Mouse (Mus musculus): ENCODE results near the gene Frmpd2.

The Frmpd2 gene

DNA sequence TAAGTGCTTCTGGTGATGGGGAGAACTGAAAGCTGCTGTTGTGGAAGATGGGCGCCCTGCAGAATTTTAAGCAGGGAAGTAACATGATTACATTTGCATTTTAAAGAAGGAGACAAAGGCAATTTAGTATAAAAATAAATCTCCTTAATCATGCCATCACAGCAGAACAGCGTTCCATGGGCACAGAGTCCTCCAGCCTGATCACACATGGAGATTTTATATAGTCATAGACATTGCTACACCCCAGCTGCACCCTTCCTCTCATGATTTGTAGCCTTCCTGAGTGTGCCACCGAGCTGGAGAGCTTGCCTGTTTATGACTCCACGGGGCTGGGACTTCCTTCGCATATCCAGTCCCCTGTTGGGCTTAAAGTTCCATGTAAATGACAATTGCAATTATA is 42.4 kb downstream of the Frmpd2 start:
- DNase-seq = no peak

DNA sequence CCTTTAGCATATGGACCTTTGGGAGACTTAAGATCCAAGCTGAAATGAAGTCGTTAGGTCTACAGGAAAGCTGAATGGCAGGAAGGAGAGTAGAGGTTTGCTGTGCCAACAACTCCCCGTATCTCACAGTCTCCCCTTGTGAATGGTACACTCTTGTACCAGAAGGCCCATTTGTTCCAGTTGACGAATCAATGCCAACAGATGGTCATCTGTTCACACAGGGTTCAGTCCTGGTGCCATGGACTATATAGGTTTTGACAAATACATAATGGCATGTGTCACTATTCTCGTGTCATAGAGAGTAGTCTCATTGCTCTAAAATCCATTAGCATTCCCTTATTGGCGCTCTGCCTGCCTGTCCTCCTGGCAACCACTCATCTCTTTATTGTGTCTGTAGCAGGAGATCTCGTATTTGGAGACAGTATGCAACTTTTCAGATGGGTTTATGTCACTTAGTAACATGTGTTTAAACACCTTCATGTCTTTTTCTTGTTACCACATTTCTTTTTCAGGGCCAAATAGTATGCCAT is 43.3 kb downstream of the Frmpd2 start:
- DNase-seq = no peak

GRCm38 (mm10) chr14:33521538-33521937 is 50.0 kb downstream of the Frmpd2 start:
- DNase-seq = no peak

DNA sequence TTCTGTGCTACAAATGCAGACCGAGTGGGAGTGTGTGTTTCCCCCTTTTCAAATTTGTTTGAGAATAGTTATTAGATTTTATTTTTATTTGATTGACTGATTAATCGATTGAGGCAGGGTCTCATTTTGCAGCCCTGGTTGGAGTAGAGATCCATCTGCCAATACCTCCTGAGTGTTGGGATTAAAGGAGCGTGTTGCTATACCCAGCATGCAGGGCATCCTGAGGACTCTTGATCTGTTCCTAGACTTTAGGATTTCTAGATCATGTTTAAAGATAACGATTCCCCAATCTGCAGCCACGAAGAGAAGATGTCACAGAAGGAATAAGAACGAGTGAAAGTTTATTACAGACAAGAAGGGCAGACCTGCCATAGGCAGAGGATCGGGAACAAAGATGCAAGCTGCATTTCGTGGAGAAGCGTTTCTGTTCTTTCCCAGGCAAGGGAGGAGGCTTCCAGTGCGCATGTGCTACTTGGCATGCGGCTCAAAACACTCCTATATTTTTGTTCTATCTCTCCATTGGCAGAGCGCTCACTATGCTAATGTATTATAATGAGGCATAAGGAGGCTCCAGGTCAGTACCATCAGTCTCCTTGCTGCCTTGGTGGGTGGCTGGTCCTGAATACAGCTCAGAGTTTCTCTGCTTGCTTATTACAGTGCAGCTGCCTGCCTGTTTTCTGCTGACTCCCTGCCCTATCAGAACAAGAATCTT is 53.9 kb downstream of the Frmpd2 start:
- DNase-seq = no peak

- DNase-seq = no peak
These were observed 55.1 kb downstream of the Frmpd2 start for GRCm38 (mm10) chr14:33526621-33527020.

DNA sequence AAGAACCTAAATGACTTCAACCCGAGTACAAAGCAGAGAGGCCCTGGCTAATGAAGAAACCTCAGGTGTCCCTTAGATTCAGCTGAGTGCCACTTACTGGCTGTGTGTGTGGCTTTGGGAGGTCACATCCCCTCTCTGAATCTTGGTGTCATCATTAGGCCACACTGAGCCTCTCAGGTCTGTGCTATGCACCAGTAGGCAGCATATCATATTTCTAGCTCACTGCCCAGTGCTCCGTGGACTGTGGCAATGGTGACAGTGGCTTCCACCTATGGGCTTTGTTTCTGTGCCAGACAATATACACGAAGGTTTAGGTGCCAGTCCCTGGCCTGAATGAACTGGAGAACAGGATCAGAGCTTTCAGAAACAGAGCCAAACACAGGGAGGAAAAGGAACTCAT is 56.4 kb downstream of the Frmpd2 start:
- no peak for DNase-seq

- no peak for DNase-seq
These were observed 59.9 kb downstream of the Frmpd2 start for GRCm38 (mm10) chr14:33531331-33531912.

GRCm38 (mm10) chr14:33532792-33533191 is 61.3 kb downstream of the Frmpd2 start:
- no peak for DNase-seq

- no peak for DNase-seq
These were observed 62.0 kb downstream of the Frmpd2 start for GRCm38 (mm10) chr14:33533516-33533915.

DNA sequence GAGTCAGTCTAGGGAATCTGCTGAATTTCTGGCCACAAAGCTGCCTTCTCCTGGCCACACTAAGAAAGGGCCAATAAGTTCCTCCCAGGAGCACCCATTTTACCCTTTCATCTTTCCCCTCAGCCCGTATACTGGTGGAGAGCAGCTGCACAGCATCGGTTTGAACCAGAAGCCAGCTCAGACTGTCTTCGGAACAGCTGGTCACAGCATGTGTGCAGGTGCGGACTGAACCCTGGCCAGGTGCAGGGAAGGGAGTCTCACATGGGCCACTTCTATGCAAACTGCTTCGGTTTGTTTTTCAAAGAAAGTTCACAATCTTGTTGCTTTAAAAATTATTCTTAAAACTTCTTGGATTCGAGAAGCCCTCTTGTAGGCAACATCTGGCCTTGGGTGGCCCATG is 63.8 kb downstream of the Frmpd2 start:
- no peak for DNase-seq

- peak; percentile 41 for DNase-seq
These were observed 68.2 kb downstream of the Frmpd2 start for GRCm38 (mm10) chr14:33539559-33540167.

- no peak for DNase-seq
These were observed 74.2 kb downstream of the Frmpd2 start for GRCm38 (mm10) chr14:33545565-33546143.

DNA sequence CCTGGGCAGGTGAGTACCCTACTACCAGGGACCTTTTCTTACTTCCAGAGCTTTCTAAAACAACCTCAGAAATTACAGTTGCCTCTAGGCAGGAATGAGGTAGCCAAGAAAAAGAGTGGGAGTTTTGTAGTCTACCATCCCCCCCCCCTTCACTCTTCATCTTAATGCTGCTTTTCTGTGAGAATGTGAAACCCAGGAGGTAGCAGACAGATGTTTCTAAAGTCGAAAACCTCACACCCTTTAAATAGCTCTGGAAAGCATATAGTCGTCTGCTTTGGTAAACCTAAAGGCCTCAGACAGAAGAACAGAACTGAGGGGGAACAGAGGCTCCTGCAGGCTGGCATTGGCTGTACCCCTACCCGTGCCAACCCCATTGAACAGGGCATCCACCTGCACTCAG is 77.2 kb downstream of the Frmpd2 start:
- DNase-seq = no peak

- peak; percentile 56 for DNase-seq
These were observed 78.4 kb downstream of the Frmpd2 start for GRCm38 (mm10) chr14:33549856-33550255.

DNA sequence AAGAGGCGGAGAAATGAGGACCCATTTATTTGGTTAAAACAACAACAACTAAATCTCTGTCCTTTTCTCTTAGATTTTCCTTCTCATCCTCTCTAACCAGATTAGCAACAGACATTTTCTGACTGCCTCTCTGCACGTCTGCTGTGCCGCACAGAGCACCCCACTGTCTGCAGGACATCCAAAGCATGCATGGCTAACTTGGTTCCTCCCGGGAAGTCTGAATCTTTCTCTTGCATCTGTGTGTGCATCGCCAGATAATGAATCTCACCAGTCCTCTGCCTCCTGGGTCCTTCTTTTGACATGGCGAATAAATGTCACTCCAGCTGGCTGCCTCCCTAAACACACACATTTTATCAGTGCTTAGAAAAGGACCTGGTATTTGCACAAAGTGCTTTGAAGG is 99.2 kb downstream of the Frmpd2 start:
- DNase-seq = peak; percentile 9

GRCm38 (mm10) chr14:33573643-33574042 is 102.1 kb downstream of the Frmpd2 start:
- no peak for DNase-seq

DNA sequence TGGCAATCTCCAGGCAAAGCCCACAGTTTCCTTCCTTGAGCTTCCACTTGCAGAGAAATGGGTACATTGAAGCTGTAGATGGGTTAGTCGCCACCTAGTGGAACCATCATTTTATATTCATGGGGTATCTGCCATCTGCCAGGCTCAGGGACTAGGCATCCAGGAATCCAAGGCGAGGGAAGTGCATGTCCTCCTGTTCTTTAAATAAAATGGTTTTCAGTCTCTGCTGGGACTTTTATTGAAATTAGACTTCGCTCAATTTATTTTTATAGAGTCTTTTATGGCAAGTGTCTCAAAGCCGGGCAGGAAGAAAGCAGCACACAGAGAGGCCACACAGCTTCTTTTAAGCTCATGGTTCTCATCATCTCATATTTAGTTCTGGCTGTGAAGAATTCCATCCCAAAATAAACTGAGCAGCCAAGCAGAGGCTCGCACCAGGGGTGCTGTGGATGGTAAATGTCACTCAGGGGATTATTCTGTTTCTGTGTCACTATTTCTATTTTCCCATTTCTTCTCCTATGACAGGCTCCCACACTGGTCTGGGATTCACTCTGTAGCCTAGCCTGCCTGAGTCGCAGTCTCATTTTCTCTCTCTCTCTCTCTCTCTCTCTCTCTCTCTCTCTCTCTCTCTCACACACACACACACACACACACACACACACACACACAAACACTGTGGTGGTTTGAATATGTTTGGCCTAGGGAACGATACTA is 108.4 kb downstream of the Frmpd2 start:
- no peak for DNase-seq

DNA sequence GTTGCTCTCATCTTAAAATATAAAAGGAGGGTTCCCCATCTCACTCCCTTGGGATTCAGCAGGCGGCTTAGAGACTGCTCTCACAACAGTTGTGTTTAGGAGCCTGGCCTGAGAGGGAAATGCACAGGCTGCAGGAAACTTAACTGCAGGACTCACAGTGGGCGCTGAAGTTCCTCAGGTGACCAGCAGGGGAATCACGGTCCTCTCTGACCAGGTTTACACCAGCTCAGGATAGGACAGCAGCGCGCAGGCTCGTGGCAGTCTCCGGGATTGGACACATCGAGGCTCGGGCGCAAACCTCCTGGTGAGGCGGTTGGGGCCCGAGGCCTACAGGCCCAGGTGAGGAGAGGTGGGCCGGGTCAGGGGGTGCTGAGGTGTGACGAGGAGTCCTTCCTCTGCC is 117.5 kb downstream of the Frmpd2 start, which contains the start of gene Ptpn20:
TSS of gene Ptpn20 (plus strand) at position 257 of the 400 bp plus-strand sequence.
- peak; percentile 7 for DNase-seq

GRCm38 (mm10) chr14:33598376-33599130 is 127.1 kb downstream of the Frmpd2 start:
- no peak for DNase-seq

DNA sequence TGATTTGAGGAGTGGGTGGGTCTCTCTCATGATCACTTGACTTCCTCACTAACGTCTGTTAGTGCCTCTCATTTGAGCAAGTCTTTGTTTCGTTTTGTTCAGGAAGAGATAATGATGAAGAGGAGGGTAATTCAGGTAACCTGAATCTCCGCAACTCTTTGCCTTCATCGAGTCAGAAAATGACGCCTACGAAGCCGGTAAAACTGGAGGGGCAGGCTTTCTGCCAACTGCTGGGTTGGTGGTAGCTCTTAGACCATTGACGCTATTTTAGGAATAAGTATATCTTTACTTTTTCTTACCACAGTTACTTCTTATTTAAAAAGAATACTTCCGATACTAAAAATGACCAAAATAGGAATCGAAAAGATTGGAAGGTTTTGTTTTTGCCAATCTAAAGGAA is 135.9 kb downstream of the Frmpd2 start:
- DNase-seq = no peak

Data from retina, postnatal 1 day (tissue).